Mouse (Mus musculus): ENCODE results near the gene Hapln4.

DNA sequence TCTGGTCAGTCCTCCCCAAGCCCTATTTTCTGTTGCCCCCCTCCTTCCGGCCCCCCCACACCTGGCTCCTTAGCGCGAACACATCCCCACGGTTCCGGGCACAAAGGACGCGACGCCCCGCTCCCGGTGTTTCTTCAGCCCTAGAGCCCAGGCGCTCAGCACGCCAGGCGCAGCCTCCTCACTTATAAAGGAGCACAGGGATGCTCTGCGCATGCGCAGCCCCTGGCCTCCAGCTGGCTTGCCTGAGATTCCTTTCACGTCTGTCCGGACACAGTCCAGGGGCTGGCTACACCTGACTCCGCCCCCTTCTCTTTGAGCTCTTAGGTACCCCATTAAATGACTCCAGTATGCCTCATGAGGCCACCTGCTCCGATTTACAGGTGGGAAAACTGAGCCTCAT is 37.4 kb downstream of the Hapln4 start, which contains the start of gene Ncan:
- TF ChIP-seq SMC3 (IDR thresholded peaks at IDR 0.05; ENCODE audit: low read depth, low read length) (no peak), POLR2A (IDR thresholded peaks at IDR 0.05; ENCODE audit: control insufficient read depth in 1 of 2, insufficient read depth in 1 of 2, low read depth in 1 of 2, low read length in 2 of 2, poor library complexity in 1 of 2) (no peak), EP300 (IDR thresholded peaks at IDR 0.05; ENCODE audit: low read depth in 1 of 2, low read length in 2 of 2) (no peak), CTCF (IDR thresholded peaks at IDR 0.05 in 2 of 3, conservative IDR thresholded peaks at IDR 0.05 in 1 of 3; ENCODE audit: control insufficient read depth in 1 of 3, insufficient read depth in 1 of 3, low read depth in 2 of 3, low read length in 3 of 3, poor library complexity in 1 of 3, severe bottlenecking in 1 of 3) (no peak), CHD2 (IDR thresholded peaks at IDR 0.05; ENCODE audit: low read length) (no peak), GABPA (IDR thresholded peaks at IDR 0.05; ENCODE audit: low read depth, low read length) (no peak), USF2 (IDR thresholded peaks at IDR 0.05; ENCODE audit: borderline replicate concordance in 1 of 2, insufficient read depth in 1 of 2, low read depth in 1 of 2, low read length in 2 of 2) (no peak), MYC (IDR thresholded peaks at IDR 0.05; ENCODE audit: low read depth, low read length) (no peak), ETS1 (IDR thresholded peaks at IDR 0.05; ENCODE audit: low read depth, low read length) (no peak)

Data from MEL (cell line).